Mouse (Mus musculus): ENCODE results near the gene Olfr1104. TPM values are rescaled to one million over a fixed set of nuclear protein-coding genes. Genes with fewer than 3 reads are reported as not detected.

Olfr1104 gene
- not detected for total RNA-seq (2021)
- long read RNA-seq, experiment 1: 0 reads
- long read RNA-seq, experiment 2: 0 reads

- Histone ChIP-seq H3K27ac (no peak within 1 kb of the TSS), H3K4me3 (no peak within 1 kb of the TSS)
- DNase-seq (ENCODE audit: extremely low spot score in 1 of 2, low spot score in 2 of 2): no peak
- intact Hi-C loops (cut with DNase I): no loop called here
- TF ChIP-seq CTCF (IDR thresholded peaks at IDR 0.05): no peak
Measured at GRCm38 (mm10) chr2:87026980-87027379, at the start of gene Olfr1104. Olfr1104 (minus strand) TSS chr2:87027080.

- no peak for DNase-seq (ENCODE audit: extremely low spot score in 1 of 2, low spot score in 2 of 2)
- TF ChIP-seq CTCF (IDR thresholded peaks at IDR 0.05): no peak
- intact Hi-C loops (cut with DNase I): no loop called here
- H3K27ac ChIP-seq: no peak within 1 kb of the TSS
- no peak within 1 kb of the TSS for H3K4me3 ChIP-seq
Measured at GRCm38 (mm10) chr2:87075717-87076116, 48.8 kb upstream of the Olfr1104 start, which contains the start of gene Olfr1107. Olfr1107 (minus strand) TSS chr2:87075817.

DNA sequence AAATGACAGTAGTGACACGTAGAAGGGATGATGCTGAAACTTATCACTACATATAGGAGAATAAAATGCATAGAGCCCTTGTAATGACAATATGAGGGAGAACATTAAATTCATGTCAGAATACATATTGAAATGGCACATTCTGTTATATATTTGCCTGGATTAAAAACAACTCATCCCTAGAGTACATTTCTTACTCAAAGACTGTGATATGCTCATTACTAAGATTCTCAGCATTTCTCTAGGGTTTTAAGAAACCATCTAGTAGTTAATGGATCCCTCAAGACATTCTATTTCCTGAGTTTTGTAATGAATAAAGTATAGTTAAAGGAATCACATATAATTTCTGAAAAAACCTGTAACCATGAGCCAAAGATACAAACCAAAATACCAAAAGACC lies 25.3 kb upstream of the Olfr1104 start, which contains the start of gene Olfr1106:
Gene Olfr1106 (minus strand): TSS at position 101 of the 400 bp plus-strand sequence.
- no peak within 1 kb of the TSS for H3K4me3 ChIP-seq
- no peak within 1 kb of the TSS for H3K27ac ChIP-seq
- intact Hi-C loops (cut with DNase I): no loop called here
- no peak for TF ChIP-seq CTCF (IDR thresholded peaks at IDR 0.05)
- DNase-seq (ENCODE audit: extremely low spot score in 1 of 2, low spot score in 2 of 2): no peak

DNA sequence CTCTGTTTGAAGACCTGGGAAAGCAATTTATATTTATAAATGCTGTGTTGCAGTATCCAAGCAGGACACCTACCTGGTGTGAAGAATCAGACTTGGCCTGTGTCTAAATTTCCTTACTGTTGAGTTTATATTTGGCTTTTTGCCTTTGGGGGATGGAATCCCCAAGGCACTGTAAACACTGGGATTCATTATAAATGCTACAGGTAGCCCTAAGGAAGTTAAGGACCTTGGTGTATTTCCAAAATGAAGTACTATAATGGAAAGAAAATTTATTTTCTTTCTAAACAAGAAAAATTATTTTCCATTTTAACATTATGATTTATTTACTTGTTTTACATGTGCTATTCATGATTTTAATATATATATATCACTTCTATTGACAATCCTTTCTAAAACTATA lies 9.6 kb upstream of the Olfr1104 start, which contains the start of gene Olfr1105:
Gene Olfr1105 (minus strand): TSS at position 101 of the 400 bp plus-strand sequence.
- TF ChIP-seq CTCF (IDR thresholded peaks at IDR 0.05): no peak
- intact Hi-C loops (cut with DNase I): no loop called here
- DNase-seq (ENCODE audit: extremely low spot score in 1 of 2, low spot score in 2 of 2): no peak
- H3K4me3 ChIP-seq: no peak within 1 kb of the TSS
- H3K27ac ChIP-seq: no peak within 1 kb of the TSS

DNA sequence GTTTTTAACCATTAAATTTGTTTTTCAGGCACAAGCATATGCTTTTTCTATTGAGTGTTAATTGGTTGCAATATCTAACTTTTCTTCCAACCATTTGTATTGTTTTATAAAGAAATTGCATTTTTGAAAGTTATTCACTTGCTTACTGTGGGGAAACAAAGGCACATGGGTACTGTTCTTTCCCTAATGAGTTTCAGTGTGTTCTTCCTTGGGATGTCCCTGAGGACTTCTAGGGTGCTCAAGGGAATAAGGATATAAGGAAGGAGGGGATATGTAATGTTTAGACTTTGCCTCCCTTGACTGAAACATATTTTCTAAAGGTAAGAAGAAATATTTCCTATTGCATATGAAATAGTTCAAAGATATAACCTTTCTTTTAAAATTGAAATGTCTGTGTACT lies 28.8 kb downstream of the Olfr1104 start, which contains the start of gene Olfr1102:
Gene Olfr1102 (plus strand): TSS at position 301 of the 400 bp plus-strand sequence.
- intact Hi-C loops (cut with DNase I): no loop called here

DNA sequence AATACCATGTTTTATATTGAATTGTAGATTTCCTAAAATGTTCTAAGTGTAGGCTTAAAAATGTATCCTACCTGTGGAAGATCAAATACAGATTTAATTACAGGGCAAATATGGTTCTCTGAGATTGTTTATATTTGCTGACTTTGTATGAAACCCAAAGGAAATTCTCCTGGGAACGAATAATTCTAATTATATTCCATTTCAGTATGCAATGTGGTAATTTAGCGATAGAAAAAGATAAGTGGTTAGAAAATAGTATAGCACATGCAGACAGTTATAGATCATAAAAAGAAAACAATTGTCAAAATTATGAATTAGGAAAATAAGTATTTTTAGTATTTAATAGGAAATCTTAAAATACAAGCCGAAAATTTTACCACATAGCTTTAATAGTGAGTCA lies 35.8 kb downstream of the Olfr1104 start, which contains the start of gene Olfr1101:
Gene Olfr1101 (minus strand): TSS at position 101 of the 400 bp plus-strand sequence.
- Histone ChIP-seq H3K27ac (no peak within 1 kb of the TSS), H3K4me3 (no peak within 1 kb of the TSS)
- no peak for TF ChIP-seq CTCF (IDR thresholded peaks at IDR 0.05)
- DNase-seq (ENCODE audit: extremely low spot score in 1 of 2, low spot score in 2 of 2): no peak
- intact Hi-C loops (cut with DNase I): no loop called here

More for the DNA sequence above, 28.8 kb downstream of the Olfr1104 start, which contains the start of gene Olfr1102:
- no peak for DNase-seq (ENCODE audit: extremely low spot score in 1 of 2, low spot score in 2 of 2)
- Histone ChIP-seq H3K4me3 (no peak within 1 kb of the TSS), H3K27ac (no peak within 1 kb of the TSS)
- TF ChIP-seq CTCF (IDR thresholded peaks at IDR 0.05): no peak

GRCm38 (mm10) chr2:86979854-86980253 lies 47.0 kb downstream of the Olfr1104 start, which contains the start of gene Olfr1100:
Olfr1100 (minus strand) TSS chr2:86979954.
- intact Hi-C loops (cut with DNase I): no loop called here

More at GRCm38 (mm10) chr2:86979854-86980253, 47.0 kb downstream of the Olfr1104 start, which contains the start of gene Olfr1100:
- TF ChIP-seq CTCF (IDR thresholded peaks at IDR 0.05): no peak
- no peak for DNase-seq (ENCODE audit: extremely low spot score in 1 of 2, low spot score in 2 of 2)
- Histone ChIP-seq H3K27ac (no peak within 1 kb of the TSS), H3K4me3 (no peak within 1 kb of the TSS)

Other genes starting within 250 kb of the Olfr1104 start
- gene Olfr1093, start 244.6 kb downstream of the Olfr1104 start, total RNA-seq (2021): not detected
- not detected for gene Olfr141, start 217.1 kb downstream of the Olfr1104 start, total RNA-seq (2021)
- not detected for gene Olfr1094, start 202.4 kb downstream of the Olfr1104 start, total RNA-seq (2021)
- not detected for gene Olfr1095, start 175.4 kb downstream of the Olfr1104 start, total RNA-seq (2021)
- not detected for gene Gm13723, start 152.3 kb downstream of the Olfr1104 start, total RNA-seq (2021)
- not detected for gene Olfr1097, start 134.9 kb downstream of the Olfr1104 start, total RNA-seq (2021)
- gene Olfr1098, start 102.5 kb downstream of the Olfr1104 start, total RNA-seq (2021): not detected
- not detected for gene Olfr1099, start 66.4 kb downstream of the Olfr1104 start, total RNA-seq (2021)
- gene Olfr1100, start 47.1 kb downstream of the Olfr1104 start, total RNA-seq (2021): not detected
- gene Olfr1101, start 35.9 kb downstream of the Olfr1104 start, total RNA-seq (2021): not detected
- gene Olfr1102, start 28.7 kb downstream of the Olfr1104 start, total RNA-seq (2021): not detected
- not detected for gene Olfr1105, start 9.5 kb upstream of the Olfr1104 start, total RNA-seq (2021)
- gene Olfr1106, start 25.2 kb upstream of the Olfr1104 start, total RNA-seq (2021): not detected
- gene Olfr1107, start 48.7 kb upstream of the Olfr1104 start, total RNA-seq (2021): not detected
- gene Olfr1109, start 68.9 kb upstream of the Olfr1104 start, total RNA-seq (2021): not detected
- gene Olfr259, start 87.5 kb upstream of the Olfr1104 start, total RNA-seq (2021): not detected
- gene Olfr1110, start 113.2 kb upstream of the Olfr1104 start, total RNA-seq (2021): not detected
- not detected for gene Olfr1111, start 125.5 kb upstream of the Olfr1104 start, total RNA-seq (2021)
- gene Olfr1112, start 160.7 kb upstream of the Olfr1104 start, total RNA-seq (2021): not detected
- gene Olfr1113, start 181.9 kb upstream of the Olfr1104 start, total RNA-seq (2021): not detected
- not detected for gene Olfr1115, start 220.9 kb upstream of the Olfr1104 start, total RNA-seq (2021)
- not detected for gene Olfr1116, start 240.5 kb upstream of the Olfr1104 start, total RNA-seq (2021)

Measured in left cerebral cortex, adult 2 months (tissue).